Mouse (Mus musculus): Measurements from ENCODE around the gene Amph. TPM values are rescaled to one million over a fixed set of nuclear protein-coding genes. Genes with fewer than 3 reads are reported as not detected.
A peak's percentile ranks its signal among the peaks of the same experiment; 100 is the strongest.

The Amph gene
- polyA plus RNA-seq, 1 experiment: 0.05 TPM

GRCm38 (mm10) chr13:19101889-19102402 lies 153.9 kb downstream of the Amph start:
- TF ChIP-seq GATA1 (IDR thresholded peaks at IDR 0.05; ENCODE audit: low read length): no peak

DNA sequence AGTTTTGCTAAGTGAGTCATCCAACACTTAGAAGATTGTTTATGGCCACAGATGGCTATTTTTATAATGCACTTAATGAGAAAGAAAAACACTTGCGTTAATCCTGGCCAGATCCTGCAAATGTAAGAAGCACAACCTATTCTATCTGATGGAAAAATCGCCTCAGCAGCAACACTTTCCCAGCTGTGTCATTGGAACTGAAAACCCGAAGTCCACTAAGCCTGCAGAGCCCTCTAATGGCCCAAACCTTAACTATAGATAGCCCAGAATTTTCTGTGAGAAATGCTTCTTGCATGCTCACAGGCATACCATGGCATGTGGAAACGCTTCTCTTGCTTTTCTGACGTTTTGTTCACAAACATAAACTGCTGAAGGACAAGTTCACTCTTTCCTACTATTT lies 158.4 kb downstream of the Amph start:
- no peak for TF ChIP-seq GATA1 (IDR thresholded peaks at IDR 0.05; ENCODE audit: low read length)

GRCm38 (mm10) chr13:19109331-19109730 lies 161.3 kb downstream of the Amph start:
- TF ChIP-seq GATA1 (IDR thresholded peaks at IDR 0.05; ENCODE audit: low read length): no peak

DNA sequence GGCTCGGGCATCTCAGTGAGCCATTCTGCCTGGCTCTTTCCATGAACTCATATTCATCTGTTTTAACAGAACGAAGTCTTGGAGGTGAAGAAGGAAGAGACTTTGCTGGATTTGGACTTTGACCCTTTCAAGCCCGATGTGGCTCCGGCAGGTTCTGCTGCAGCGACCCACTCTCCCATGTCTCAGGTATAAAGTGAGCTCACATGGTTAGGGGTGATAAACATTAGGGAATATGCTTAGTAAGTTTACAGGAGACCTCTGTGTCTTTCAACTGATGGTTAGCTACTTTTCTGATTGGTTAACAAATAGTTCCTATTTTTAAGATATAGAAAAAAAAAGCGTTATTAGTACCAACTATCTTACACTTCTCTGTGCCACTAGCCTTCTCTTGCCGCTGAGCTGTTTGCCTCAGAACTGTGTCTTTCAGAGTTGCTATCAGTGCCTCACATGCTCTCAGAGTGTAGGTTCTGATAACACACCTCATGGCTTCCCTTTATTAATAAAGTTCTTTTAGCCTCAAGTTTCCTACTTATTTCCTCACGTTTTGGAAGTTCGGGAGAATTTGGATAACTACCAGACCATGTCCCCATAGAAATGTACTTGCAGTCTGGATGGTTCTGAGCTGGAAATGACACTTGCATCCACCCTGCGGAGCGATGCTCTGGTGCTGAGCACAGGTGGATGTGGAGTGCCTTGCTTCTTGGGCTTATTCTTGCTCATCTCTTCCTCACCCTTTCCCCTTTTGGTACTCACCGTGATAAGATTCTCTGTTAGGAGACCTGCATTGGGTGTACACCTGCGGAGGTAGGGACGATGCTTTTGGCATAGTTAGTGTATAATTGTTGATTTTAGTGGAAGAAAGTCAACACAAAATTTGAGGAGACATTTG lies 165.3 kb downstream of the Amph start:
- TF ChIP-seq GATA1 (IDR thresholded peaks at IDR 0.05; ENCODE audit: low read length): no peak

GRCm38 (mm10) chr13:19126912-19127552 lies 179.0 kb downstream of the Amph start:
- peak; percentile 98 for TF ChIP-seq GATA1 (IDR thresholded peaks at IDR 0.05; ENCODE audit: low read length)

- TF ChIP-seq GATA1 (IDR thresholded peaks at IDR 0.05; ENCODE audit: low read length): no peak
These were observed 185.8 kb downstream of the Amph start for GRCm38 (mm10) chr13:19133833-19134232.

DNA sequence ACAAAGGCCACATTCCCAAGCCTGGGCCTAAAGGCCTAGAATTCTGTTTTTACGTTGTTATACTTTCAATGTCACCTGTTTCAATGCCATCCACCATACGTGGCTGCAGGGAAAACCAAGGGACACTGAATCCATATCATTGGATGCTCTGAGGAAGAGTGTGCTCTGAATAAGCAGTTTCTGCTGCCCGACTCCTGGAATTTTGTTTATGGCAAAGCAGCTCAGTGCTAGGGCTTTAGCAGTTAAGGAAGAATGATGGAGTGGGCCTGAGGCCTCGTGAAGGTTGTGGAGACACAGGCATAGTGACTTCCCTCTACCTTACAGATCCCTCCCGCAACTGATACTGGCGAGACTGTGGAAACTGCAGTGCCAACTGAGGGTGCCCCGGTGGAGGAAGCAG lies 189.2 kb downstream of the Amph start:
- no peak for TF ChIP-seq GATA1 (IDR thresholded peaks at IDR 0.05; ENCODE audit: low read length)

DNA sequence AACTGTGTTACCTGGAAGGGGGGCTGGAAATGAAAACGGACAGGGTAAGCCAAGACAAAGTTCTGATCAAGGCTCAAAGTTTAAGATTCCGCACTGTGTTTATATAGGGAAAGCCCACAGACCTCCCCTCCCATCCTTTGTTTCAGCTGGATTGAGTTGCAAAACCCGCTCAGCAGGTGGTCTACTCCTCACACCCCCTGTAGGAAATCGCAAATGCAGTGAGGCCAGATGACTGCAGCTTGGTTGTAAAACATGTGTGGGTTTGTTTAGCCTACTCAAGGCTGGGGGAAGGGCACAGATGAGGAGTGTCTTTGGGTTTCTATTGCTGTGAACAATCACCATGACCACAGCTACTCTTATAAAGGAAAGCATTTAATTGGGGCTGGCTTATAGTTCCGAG lies 189.9 kb downstream of the Amph start:
- TF ChIP-seq GATA1 (IDR thresholded peaks at IDR 0.05; ENCODE audit: low read length): no peak

DNA sequence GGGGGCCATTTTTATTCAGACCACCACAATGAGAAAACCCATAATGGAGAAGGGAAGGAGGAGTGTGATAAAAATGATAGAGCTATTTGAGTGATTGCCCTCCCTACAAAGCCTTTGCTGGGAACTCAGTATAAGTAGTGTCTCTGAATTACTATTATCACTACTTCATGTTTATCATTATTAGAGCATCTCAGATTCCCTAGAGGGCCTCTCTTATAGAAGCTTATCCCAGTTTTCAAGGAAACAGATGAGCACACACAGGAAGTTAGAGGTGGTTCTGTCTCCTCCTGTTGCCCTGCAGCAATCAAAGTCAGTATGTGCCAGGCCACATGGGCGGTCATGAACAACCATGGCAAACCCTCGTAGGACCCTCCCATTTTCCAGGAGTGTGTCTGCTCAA lies 190.5 kb downstream of the Amph start:
- TF ChIP-seq GATA1 (IDR thresholded peaks at IDR 0.05; ENCODE audit: low read length): peak; percentile 84

DNA sequence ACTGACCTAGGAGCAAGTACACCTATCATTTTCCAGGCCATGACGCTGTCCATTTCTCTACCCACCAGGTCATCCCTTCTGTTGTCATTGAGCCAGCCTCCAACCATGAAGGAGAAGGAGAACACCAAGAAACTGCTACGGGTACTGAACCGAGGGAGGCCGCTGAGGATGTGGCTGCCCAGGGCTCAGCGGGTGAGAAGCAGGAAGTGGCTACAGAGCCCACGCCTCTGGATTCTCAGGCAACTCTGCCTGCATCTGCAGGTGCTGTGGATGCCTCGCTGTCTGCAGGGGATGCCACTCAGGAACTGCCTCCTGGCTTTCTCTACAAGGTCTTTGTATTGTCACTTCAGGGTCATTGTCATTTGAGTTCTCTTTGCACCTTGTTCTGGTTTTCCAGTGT lies 191.1 kb downstream of the Amph start:
- TF ChIP-seq GATA1 (IDR thresholded peaks at IDR 0.05; ENCODE audit: low read length): no peak

GRCm38 (mm10) chr13:19139771-19140170 lies 191.8 kb downstream of the Amph start:
- peak; percentile 22 for TF ChIP-seq GATA1 (IDR thresholded peaks at IDR 0.05; ENCODE audit: low read length)

GRCm38 (mm10) chr13:19143766-19144165 lies 195.8 kb downstream of the Amph start:
- no peak for TF ChIP-seq GATA1 (IDR thresholded peaks at IDR 0.05; ENCODE audit: low read length)

- no peak for TF ChIP-seq GATA1 (IDR thresholded peaks at IDR 0.05; ENCODE audit: low read length)
These were observed 199.5 kb downstream of the Amph start for GRCm38 (mm10) chr13:19147468-19147867.

DNA sequence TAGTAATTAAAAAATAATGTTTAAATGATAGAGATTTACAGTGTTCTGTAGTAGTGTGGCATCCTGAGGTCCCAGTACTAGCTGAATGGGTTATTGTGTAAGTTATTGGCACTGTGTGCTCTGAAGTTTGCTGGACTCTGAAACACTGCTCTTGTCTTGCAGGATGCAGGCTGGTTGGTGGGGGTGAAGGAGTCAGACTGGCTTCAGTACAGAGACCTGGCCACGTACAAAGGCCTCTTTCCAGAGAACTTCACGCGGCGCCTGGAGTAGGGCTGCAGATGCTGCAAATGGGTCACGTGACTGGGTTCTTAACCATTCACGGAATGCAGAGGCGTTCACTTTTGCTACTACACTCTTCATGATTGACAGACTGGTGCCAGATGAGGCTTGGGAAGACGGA lies 201.6 kb downstream of the Amph start:
- TF ChIP-seq GATA1 (IDR thresholded peaks at IDR 0.05; ENCODE audit: low read length): no peak

- no peak for TF ChIP-seq GATA1 (IDR thresholded peaks at IDR 0.05; ENCODE audit: low read length)
These were observed 202.7 kb downstream of the Amph start for GRCm38 (mm10) chr13:19150438-19151301.

DNA sequence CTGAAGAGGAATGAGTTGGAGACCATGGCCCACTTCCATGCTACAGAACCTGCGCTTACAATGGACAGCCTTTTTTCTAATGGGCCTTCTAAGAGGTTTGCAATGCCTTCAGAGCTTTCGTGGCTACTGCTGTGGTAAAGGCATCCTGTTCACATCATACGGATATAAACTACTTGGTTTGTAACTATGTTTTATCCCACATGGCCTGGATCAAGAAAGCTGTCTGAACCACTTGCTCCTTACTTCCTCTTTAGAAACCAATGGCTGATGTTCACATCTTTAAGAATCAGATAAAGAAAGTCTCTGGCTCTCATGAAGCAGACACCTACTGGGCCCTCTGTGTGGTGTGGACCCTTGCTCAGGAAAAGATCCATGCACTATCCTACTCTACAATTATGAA lies 204.1 kb downstream of the Amph start:
- TF ChIP-seq GATA1 (IDR thresholded peaks at IDR 0.05; ENCODE audit: low read length): no peak

Measured in G1E-ER4 (cell line).